Mouse (Mus musculus): ENCODE measurements around the gene Uckl1. TPM values are rescaled to one million over a fixed set of nuclear protein-coding genes. Genes with fewer than 3 reads are reported as not detected.

Uckl1 gene
- total RNA-seq, 2 experiments from 2014 or later: 34.7 to 53.6 TPM

GRCm38 (mm10) chr2:181591528-181592085 is 6.9 kb upstream of the Uckl1 start, which contains the start of gene Prpf6:
Gene Prpf6 (plus strand): TSS chr2:181591868.
- intact Hi-C loops (cut with DNase I): no loop called here
- DNase-seq (ENCODE audit: extremely low spot score in 1 of 2, low spot score in 2 of 2): peak in 1 of 2 experiments; percentile 37

GRCm38 (mm10) chr2:181590471-181590870 is 5.8 kb upstream of the Uckl1 start:
- no peak for DNase-seq (ENCODE audit: extremely low spot score in 1 of 2, low spot score in 2 of 2)
- intact Hi-C loops (cut with DNase I): no loop called here

GRCm38 (mm10) chr2:181589732-181590105 is 5.0 kb upstream of the Uckl1 start:
- peak in 1 of 2 experiments; percentile 36 for DNase-seq (ENCODE audit: extremely low spot score in 1 of 2, low spot score in 2 of 2)
- intact Hi-C loops (cut with DNase I): no loop called here

GRCm38 (mm10) chr2:181589011-181589731 is 4.5 kb upstream of the Uckl1 start:
- intact Hi-C loops (cut with DNase I): no loop called here
- DNase-seq (ENCODE audit: extremely low spot score in 1 of 2, low spot score in 2 of 2): no peak

GRCm38 (mm10) chr2:181588229-181588780 is 3.6 kb upstream of the Uckl1 start:
- DNase-seq (ENCODE audit: extremely low spot score in 1 of 2, low spot score in 2 of 2): peak in 1 of 2 experiments; percentile 32
- intact Hi-C loops (cut with DNase I): no loop called here

- DNase-seq (ENCODE audit: extremely low spot score in 1 of 2, low spot score in 2 of 2): no peak
- intact Hi-C loops (cut with DNase I): no loop called here
Observed at GRCm38 (mm10) chr2:181587796-181588195, 3.1 kb upstream of the Uckl1 start.

- intact Hi-C loops (cut with DNase I): no loop called here
- no peak for DNase-seq (ENCODE audit: extremely low spot score in 1 of 2, low spot score in 2 of 2)
Observed at GRCm38 (mm10) chr2:181586124-181586523, 1.4 kb upstream of the Uckl1 start.

- DNase-seq (ENCODE audit: extremely low spot score in 1 of 2, low spot score in 2 of 2): no peak
- intact Hi-C loops (cut with DNase I): no loop called here
Observed at GRCm38 (mm10) chr2:181585506-181585905, 814 bp upstream of the Uckl1 start.

- intact Hi-C loops (cut with DNase I): loop anchor here (5.0 kb wide), 1 partner anchor 191 kb away; no protein-coding TSS in a partner anchor
- DNase-seq (ENCODE audit: extremely low spot score in 1 of 2, low spot score in 2 of 2): no peak
Observed at GRCm38 (mm10) chr2:181583460-181584257, 1.0 kb downstream of the Uckl1 start.

GRCm38 (mm10) chr2:181582939-181583338 is 1.8 kb downstream of the Uckl1 start:
- intact Hi-C loops (cut with DNase I): loop anchor here (5.0 kb wide), 1 partner anchor 191 kb away; no protein-coding TSS in a partner anchor
- DNase-seq (ENCODE audit: extremely low spot score in 1 of 2, low spot score in 2 of 2): no peak

- DNase-seq (ENCODE audit: extremely low spot score in 1 of 2, low spot score in 2 of 2): no peak
- intact Hi-C loops (cut with DNase I): loop anchor here (5.0 kb wide), 1 partner anchor 190 kb away; no protein-coding TSS in a partner anchor
Observed at GRCm38 (mm10) chr2:181582358-181582757, 2.3 kb downstream of the Uckl1 start.

GRCm38 (mm10) chr2:181581402-181582120 is 3.1 kb downstream of the Uckl1 start:
- intact Hi-C loops (cut with DNase I): loop anchor here (5.0 kb wide), 1 partner anchor 189 kb away; no protein-coding TSS in a partner anchor
- DNase-seq (ENCODE audit: extremely low spot score in 1 of 2, low spot score in 2 of 2): peak; percentile 77 to 90

- peak; percentile 74 to 84 for DNase-seq (ENCODE audit: extremely low spot score in 1 of 2, low spot score in 2 of 2)
- intact Hi-C loops (cut with DNase I): loop anchor here (5.0 kb wide), 1 partner anchor 189 kb away; no protein-coding TSS in a partner anchor
Observed at GRCm38 (mm10) chr2:181581016-181581401, 3.7 kb downstream of the Uckl1 start.

GRCm38 (mm10) chr2:181580131-181580772 is 4.4 kb downstream of the Uckl1 start:
- intact Hi-C loops (cut with DNase I): loop anchor here (5.0 kb wide), 1 partner anchor 188 kb away; no protein-coding TSS in a partner anchor

GRCm38 (mm10) chr2:181579681-181580080 is 5.0 kb downstream of the Uckl1 start:
- no peak for DNase-seq (ENCODE audit: extremely low spot score in 1 of 2, low spot score in 2 of 2)
- intact Hi-C loops (cut with DNase I): loop anchor here (5.0 kb wide), 2 partner anchors 57 to 187 kb away; partner anchors contain the start of gene Dnajc5

More at GRCm38 (mm10) chr2:181580131-181580772, 4.4 kb downstream of the Uckl1 start:
- DNase-seq (ENCODE audit: extremely low spot score in 1 of 2, low spot score in 2 of 2): no peak

- no peak for DNase-seq (ENCODE audit: extremely low spot score in 1 of 2, low spot score in 2 of 2)
- intact Hi-C loops (cut with DNase I): loop anchor here (5.0 kb wide), 1 partner anchor 57 kb away; the partner anchor contains the start of gene Dnajc5
Observed at GRCm38 (mm10) chr2:181578790-181579618, 5.7 kb downstream of the Uckl1 start.

Measured in left cerebral cortex, postnatal 10 days (tissue).